Mouse (Mus musculus) intestine, embryonic 16.5 days (tissue): Measurements from ENCODE around the gene Adamts20. TPM values are rescaled to one million over a fixed set of nuclear protein-coding genes. Genes with fewer than 3 reads are reported as not detected.
"Not testable (repeated sequence)": the region's sequence is repeated elsewhere in the genome, so short reads cannot be mapped to it uniquely, and the experiment has no call there.

Source experiments
- ATAC-seq: fragments of 200-750 bp; cut with Nextera tagmentation; 2 replicates; pipeline ENCODE4 v1.8.0; 2017; ENCODE audit warnings: moderate TSS enrichment, moderate library complexity
- H3K27ac ChIP-seq: fragments of 300-500 bp; sonication (generic); 2 replicates; pipeline ENCODE4 v1.5.1; 2014; ENCODE audit warnings: mild to moderate bottlenecking, low read length
- H3K27me3 ChIP-seq: fragments of 300-500 bp; sonication (generic); replicated peaks from 2 replicates; pipeline ENCODE4 v1.6.1; 2014; ENCODE audit warnings: low read length, control low read depth, mixed read lengths; ENCODE audit not compliant: control insufficient read depth, insufficient read depth
- H3K36me3 ChIP-seq: fragments of 300-500 bp; sonication (generic); 2 replicates; pipeline ENCODE4 v1.6.1; 2014; ENCODE audit warnings: low read length, control low read depth; ENCODE audit not compliant: control insufficient read depth, insufficient read depth
- H3K4me1 ChIP-seq: fragments of 300-500 bp; sonication (generic); 2 replicates; pipeline ENCODE4 v1.6.1; 2014; ENCODE audit warnings: low read length, control low read depth, mixed read lengths; ENCODE audit not compliant: control insufficient read depth, insufficient read depth
- H3K4me2 ChIP-seq: fragments of 300-500 bp; sonication (generic); 2 replicates; pipeline ENCODE4 v1.6.1; 2014; ENCODE audit warnings: low read depth, low read length, control low read depth
- H3K4me3 ChIP-seq: fragments of 300-500 bp; sonication (generic); 2 replicates; pipeline ENCODE4 v1.5.1; 2014; ENCODE audit warnings: mild to moderate bottlenecking, low read length
- H3K9ac ChIP-seq: fragments of 300-500 bp; sonication (generic); 2 replicates; pipeline ENCODE4 v1.6.1; 2014; ENCODE audit warnings: low read depth, low read length
- H3K9me3 ChIP-seq: fragments of 300-500 bp; sonication (generic); 2 replicates; pipeline ENCODE4 v1.6.1; 2016; ENCODE audit warnings: low read length, control low read depth; ENCODE audit not compliant: control insufficient read depth
- WGBS: fragments of 180-500 bp; shearing (Covaris S2); extraction: QIAGEN DNeasy Blood & Tissue Kit; methylation state at CpG from one replicate; pipeline ENCODE4 v1.1.7; 2014; 5-methylcytosine and 5-hydroxymethylcytosine counted together
- polyA plus RNA-seq: library from polyadenylated mRNA; unstranded; fragments of >200 nt; fragmentation: Nextera tagmentation; extraction: Ambion mirVana; gene quantifications from 2 replicates; pipeline ENCODE4 v1.2.1, GENCODE M21; 2015

Adamts20 gene
- polyA plus RNA-seq, result 1.3 and 1.6 TPM in 2 replicates

DNA sequence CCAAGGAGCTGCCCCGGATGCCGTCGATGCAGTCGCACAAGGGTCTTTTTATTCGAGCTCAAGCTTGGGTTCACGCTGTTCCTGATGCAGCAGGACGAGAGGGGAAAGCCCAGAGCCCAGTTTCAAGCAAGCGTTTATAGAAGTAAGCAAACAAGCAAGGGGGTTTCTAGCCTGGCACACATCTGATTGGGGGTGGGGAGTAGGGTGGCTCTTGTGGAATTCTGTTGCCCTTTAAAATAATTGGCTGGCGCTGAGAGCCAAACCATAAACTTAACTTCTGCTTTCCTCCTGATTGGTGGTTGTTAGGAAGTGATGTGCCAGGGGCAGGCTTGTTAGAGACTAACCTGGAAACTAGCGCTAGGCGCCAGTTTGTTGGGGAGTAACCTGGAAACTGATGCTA, at the start of gene Adamts20:
Adamts20 (minus strand) TSS at position 101 of the 400 bp plus-strand sequence.
- Histone ChIP-seq H3K27me3 (no peaks in the 10 kb centered on the region), H3K4me1 (no peaks in the 10 kb centered on the region), H3K9ac (no peak within 1 kb of the TSS), H3K4me3 (no peak within 1 kb of the TSS), H3K4me2 (no peak within 1 kb of the TSS), H3K27ac (no peak within 1 kb of the TSS), H3K9me3 (no peaks in the 10 kb centered on the region), H3K36me3 (no peaks in the 10 kb centered on the region)
- no peak for ATAC-seq
- 80% methylated on average over 11 of the region's 11 CpGs for WGBS

DNA sequence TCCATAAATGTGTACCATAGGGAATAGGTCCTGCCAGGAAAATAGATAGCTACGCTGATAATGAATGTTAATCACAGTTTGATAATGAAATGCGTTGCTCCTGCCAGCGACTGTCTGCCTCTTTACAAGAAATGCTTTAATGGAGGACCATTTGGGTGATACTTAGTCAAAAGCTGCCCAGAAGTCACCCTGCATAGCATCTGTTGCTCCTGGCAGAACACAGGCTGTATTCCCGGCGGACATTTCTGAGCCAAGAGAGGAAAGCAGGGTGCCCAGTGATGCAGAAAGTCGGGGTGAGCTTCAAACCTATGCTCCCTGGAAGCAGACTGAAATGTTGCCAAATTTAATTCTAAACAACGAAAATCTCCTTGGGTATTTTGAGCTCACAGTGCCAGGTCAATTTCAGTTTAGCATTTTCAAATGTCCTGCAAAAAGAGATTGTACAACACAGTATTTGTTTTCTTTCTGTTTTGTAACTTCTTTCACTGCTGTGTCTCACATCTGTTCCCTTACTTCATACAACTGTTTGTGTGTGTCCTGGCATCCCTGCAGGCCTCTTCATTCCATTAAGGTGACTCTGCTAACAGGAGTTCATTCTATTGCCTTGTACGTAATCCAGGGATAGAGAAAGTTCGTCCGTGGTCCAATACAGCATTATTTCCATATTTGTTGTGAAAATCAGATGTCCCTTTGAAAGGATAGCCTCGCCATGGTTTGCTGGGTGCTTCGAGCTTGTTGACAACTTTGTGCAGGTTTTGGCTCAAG, 38.4 kb upstream of the Adamts20 start:
- no peak overlapping the region for H3K4me3 ChIP-seq
- no peaks in the 10 kb centered on the region for H3K36me3 ChIP-seq
- H3K4me2 ChIP-seq, result no peak overlapping the region
- H3K4me1 ChIP-seq, result no peaks in the 10 kb centered on the region
- H3K27me3 ChIP-seq, result no peaks in the 10 kb centered on the region
- no peak for ATAC-seq
- H3K9ac ChIP-seq, result no peak overlapping the region
- H3K27ac ChIP-seq, result no peak overlapping the region
- H3K9me3 ChIP-seq, result no peaks in the 10 kb centered on the region
- 71% methylated on average over 12 of the region's 12 CpGs for WGBS

DNA sequence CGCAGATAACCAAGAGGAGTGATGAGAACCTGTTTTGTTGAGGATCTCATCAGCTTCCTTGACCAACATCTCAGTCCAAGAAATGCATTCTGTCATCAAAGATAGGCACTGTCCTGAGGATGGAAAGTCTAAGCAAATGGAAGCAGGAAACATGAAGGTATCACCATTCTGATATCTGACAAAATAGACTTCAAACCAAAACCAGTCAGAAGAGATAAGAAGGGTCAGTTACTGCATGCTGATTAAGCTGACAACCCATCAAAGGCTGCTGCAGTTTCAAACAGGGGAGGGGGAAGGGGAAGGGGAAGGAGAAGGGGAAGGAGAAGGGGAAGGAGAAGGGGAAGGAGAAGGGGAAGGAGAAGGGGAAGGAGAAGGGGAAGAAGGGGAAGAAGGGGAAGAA, 34.0 kb upstream of the Adamts20 start:
- no peaks in the 10 kb centered on the region for H3K27me3 ChIP-seq
- no peak for ATAC-seq
- no peak overlapping the region for H3K4me3 ChIP-seq
- H3K27ac ChIP-seq, result no peak overlapping the region
- H3K4me1 ChIP-seq, result no peaks in the 10 kb centered on the region
- WGBS, result 76% methylated on average over 1 of the region's 1 CpGs
- no peak overlapping the region for H3K9ac ChIP-seq
- no peaks in the 10 kb centered on the region for H3K36me3 ChIP-seq
- H3K9me3 ChIP-seq, result no peaks in the 10 kb centered on the region
- H3K4me2 ChIP-seq, result no peak overlapping the region

DNA sequence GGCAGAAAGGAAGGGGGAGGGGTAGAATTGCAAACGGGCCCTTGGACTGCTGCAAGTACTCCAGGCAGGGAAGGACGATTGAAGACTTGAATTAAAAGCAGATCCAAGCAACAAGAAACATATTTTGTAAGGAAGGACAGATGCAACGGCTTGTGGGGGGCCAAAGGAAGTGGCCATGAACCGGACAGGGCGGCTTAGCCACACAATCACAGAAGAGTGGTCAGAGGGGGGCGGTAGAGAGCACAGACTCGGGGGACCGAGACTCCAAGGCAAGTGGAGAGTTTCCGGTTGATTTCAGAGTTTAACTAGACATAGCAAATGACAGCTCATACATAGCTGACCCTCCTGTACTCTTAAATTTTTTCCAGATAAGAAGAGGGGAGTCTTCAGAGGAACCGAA, 30.7 kb upstream of the Adamts20 start:
- Histone ChIP-seq H3K4me2 (no peak overlapping the region), H3K27ac (no peak overlapping the region), H3K4me1 (no peaks in the 10 kb centered on the region), H3K4me3 (no peak overlapping the region), H3K27me3 (no peaks in the 10 kb centered on the region), H3K9ac (no peak overlapping the region), H3K9me3 (no peaks in the 10 kb centered on the region), H3K36me3 (no peaks in the 10 kb centered on the region)
- WGBS, result 76% methylated on average over 10 of the region's 10 CpGs
- no peak for ATAC-seq

DNA sequence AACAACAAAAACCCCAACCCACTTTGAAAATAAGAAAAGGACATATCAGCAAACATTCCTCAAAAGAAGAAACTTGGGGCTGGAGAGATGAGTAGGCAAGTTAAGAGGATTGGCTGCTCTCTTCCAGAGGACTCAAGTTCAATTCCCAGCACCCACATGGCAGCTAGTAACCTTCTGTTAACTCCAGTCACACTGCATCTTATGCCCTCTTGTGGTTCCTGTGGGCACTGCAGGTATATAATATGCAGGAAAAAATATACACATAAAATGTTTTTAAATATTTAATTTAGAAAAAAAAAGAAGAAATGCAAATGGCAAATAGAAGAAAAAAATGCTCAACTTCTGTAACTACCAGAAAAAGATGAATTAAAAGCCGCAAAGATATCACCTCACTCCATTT, 29.2 kb upstream of the Adamts20 start:
- Histone ChIP-seq H3K9me3 (no peaks in the 10 kb centered on the region), H3K4me3 (no peak overlapping the region), H3K4me1 (no peaks in the 10 kb centered on the region), H3K36me3 (no peaks in the 10 kb centered on the region), H3K27me3 (no peaks in the 10 kb centered on the region), H3K4me2 (no peak overlapping the region), H3K9ac (no peak overlapping the region), H3K27ac (no peak overlapping the region)
- ATAC-seq, result no peak
- 96% methylated on average over 1 of the region's 1 CpGs for WGBS

DNA sequence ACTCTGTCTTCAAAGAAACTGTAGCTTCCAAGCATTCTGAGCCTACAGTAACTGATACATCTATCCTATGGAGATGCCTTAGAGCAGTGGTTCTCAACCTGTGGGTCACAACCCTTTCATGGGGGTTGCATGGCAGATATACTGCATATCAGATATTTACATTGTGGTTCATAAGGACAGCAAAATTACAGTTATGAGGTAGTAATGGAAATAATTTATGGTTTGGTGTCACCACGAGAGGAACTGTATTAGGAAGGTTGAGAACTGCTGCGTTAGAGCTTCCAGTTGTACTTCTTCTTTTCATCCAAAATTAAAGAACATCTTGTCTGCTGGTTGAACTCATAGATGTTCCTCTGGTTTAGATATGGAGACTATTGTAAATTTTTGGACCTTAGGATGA, 24.2 kb upstream of the Adamts20 start:
- Histone ChIP-seq H3K4me1 (no peaks in the 10 kb centered on the region), H3K4me2 (no peak overlapping the region), H3K36me3 (no peaks in the 10 kb centered on the region), H3K4me3 (no peak overlapping the region), H3K27ac (no peak overlapping the region), H3K9ac (no peak overlapping the region), H3K27me3 (no peaks in the 10 kb centered on the region), H3K9me3 (no peaks in the 10 kb centered on the region)
- ATAC-seq, result no peak
- 81% methylated on average over 2 of the region's 2 CpGs for WGBS

DNA sequence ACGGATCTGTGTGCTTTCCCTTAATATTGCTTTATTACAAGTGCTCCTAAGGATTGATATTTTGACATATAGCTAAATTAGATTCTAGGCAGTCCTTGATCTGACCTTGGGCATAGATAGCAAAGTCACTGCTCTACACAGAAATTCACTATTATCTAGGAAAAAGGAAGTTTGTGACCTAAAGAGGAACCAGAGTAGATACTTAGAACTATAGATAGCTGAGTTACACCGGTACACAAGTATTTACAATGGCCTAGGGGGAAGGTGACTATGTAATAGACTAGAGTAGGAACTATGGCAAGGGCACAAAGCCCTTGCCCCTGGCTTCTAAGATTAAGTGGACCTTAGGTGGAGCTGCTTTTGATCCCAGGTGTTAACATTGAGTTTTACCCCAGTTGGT, 22.8 kb upstream of the Adamts20 start:
- not testable (repeated sequence) for H3K27ac ChIP-seq, H3K9me3 ChIP-seq, H3K4me1 ChIP-seq, ATAC-seq, H3K9ac ChIP-seq, H3K36me3 ChIP-seq, H3K27me3 ChIP-seq, H3K4me3 ChIP-seq, H3K4me2 ChIP-seq
- WGBS, result 90% methylated on average over 2 of the region's 2 CpGs

DNA sequence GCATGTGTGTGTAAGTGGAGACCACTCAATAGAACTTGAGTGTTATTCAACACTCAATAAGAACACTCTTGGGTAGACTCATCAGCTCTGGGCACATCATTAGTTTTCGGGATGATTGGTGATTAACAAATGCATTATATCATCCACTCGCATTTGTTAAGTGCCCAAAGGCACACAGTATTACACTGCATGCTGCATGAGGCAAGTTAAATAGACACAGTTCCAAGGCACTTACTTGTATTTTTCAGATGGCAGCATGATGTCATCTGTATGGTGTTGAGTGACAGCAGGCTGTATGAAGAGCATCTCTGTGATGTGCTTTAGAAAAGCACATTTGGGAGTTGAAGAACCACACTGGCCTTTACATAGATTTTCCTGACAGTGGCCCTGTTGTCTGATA, 17.3 kb upstream of the Adamts20 start:
- Histone ChIP-seq H3K9ac (no peak overlapping the region), H3K9me3 (no peaks in the 10 kb centered on the region), H3K4me1 (no peaks in the 10 kb centered on the region), H3K36me3 (no peaks in the 10 kb centered on the region), H3K27ac (no peak overlapping the region), H3K27me3 (no peaks in the 10 kb centered on the region), H3K4me3 (no peak overlapping the region), H3K4me2 (no peak overlapping the region)
- WGBS, result 75% methylated on average over 2 of the region's 2 CpGs
- ATAC-seq, result no peak

DNA sequence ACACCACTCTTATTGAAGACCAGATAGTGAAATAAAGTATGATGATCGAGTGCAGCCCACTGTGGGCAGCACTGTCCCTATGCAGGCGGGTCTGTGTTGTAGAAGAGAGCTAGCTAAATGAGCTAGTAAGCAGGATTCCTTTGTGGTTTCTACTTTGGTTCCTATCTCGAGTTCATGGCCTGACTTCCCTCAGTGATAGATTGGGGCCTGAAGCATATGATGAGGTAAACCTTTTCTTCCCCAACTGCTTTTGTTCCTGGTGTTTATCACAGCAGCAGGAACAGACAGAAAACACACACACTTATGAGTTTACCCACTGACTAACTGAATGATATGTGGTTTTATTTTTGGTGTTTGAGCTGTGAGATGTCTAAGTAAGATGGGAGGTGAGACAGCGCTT, 15.6 kb upstream of the Adamts20 start:
- Histone ChIP-seq H3K9ac (no peak overlapping the region), H3K4me1 (no peaks in the 10 kb centered on the region), H3K27ac (no peak overlapping the region), H3K36me3 (no peaks in the 10 kb centered on the region), H3K9me3 (no peaks in the 10 kb centered on the region), H3K4me3 (no peak overlapping the region), H3K4me2 (no peak overlapping the region), H3K27me3 (no peaks in the 10 kb centered on the region)
- WGBS, result 86% methylated on average over 4 of the region's 4 CpGs
- no peak for ATAC-seq

DNA sequence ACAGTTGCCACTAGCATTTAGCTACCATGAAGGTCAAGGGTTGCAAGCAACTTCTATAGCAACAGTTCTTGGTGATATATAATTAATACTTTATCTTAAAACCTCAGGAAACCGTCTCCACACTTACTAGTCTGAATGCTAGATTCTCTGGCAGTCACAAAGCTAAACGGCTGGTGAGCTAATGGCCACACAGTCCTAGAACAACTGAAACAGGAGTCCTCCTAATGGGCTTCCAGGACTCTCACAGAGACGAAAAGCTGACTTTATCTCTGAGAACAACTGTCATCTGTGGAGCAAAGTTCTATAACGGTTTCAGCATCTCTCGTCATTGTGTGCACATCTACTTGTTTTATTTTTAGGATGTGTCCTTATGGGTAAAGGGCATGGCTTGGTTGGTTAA, 15.0 kb upstream of the Adamts20 start:
- 85% methylated on average over 5 of the region's 5 CpGs for WGBS
- Histone ChIP-seq H3K9me3 (no peaks in the 10 kb centered on the region), H3K36me3 (no peaks in the 10 kb centered on the region), H3K27me3 (no peaks in the 10 kb centered on the region), H3K9ac (no peak overlapping the region), H3K27ac (no peak overlapping the region), H3K4me1 (no peaks in the 10 kb centered on the region), H3K4me3 (no peak overlapping the region), H3K4me2 (no peak overlapping the region)
- no peak for ATAC-seq
